Mouse (Mus musculus): ENCODE results near the gene Zc3h15.
A peak's percentile ranks its signal among the peaks of the same experiment; 100 is the strongest.
"Not testable (repeated sequence)": the region's sequence is repeated elsewhere in the genome, so short reads cannot be mapped to it uniquely, and the experiment has no call there.

The Zc3h15 gene

GRCm38 (mm10) chr2:83644276-83645252 is at the start of gene Zc3h15:
Gene Zc3h15, plus strand, starts transcription at chr2:83644435.
- DNase-seq = peak; percentile 97

DNA sequence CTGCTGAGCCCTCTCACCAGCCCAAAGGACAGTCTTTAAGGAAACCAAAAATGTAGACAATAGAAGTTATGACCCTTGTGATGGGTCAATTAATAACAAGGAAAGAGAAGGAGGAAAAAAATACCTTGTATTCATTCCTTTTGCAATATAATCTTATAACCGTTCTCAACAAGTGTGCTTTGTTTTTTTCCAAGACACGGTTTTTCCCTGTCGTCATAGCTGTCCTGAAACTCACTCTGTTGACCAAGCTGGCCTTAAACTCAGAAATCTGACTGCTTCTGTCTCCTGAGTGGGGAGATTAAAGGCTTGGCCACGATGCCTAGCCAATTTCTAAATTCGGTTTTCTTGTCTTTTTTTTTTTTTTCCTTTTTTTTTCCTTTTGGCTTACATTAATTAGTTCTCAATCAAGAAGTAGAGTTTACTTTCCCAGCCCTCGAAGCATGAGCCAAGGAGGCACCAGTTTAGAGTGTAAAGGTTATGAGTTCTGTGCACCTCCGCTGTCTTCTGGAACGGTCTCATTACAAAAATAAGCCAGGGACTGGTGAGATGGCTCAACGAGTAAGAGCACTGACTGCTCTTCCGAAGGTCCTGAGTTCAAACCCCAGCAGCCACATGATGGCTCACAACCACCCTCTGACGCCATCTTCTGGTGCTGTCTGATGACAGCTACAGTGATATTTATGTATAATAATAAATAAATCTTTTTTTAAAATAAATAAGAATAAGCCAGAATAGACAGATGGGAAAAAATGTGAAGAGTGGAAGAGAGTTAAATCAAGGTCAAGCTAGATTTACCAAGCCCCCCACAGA is 23.5 kb upstream of the Zc3h15 start:
- no peak for DNase-seq

- DNase-seq = no peak
These were observed 22.7 kb upstream of the Zc3h15 start for GRCm38 (mm10) chr2:83621511-83621910.

DNA sequence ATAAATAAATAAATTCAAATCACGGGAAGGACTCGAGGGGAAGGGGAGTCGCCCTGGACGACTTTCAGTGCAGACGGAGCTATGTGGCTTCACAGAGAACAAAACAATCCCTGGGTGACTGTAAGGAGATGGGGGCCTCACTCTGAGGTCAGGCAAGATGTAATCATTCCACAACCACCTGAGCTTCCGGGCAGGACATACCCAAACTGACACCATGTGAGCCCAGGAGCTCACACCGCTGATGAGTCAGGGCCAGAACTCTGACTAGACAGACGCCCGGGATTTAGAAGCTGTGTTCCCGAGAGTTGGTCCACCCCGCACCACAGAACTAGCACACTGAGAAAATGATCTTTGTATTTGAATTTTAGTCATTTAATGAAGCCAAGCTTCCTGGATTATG is 21.4 kb upstream of the Zc3h15 start:
- no peak for DNase-seq

DNA sequence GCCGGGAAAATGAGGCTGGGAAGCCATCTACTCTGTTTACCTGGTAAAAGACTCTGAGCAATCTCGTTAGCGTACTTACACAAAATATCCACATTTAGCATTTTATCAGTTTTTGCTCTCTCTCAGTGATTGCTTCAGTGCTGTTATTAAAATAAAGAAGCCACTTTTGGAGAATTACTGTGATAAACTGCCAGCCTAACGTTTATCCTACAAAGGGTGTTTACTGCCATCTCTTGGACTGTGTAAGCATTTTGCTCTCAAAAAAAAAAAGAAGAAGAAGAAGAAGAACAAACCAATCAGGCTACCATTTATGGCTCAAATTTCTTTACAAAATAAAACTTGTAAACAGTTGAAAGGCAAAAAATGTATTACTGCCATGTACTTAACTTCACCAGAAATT is 20.2 kb upstream of the Zc3h15 start:
- DNase-seq = no peak

GRCm38 (mm10) chr2:83625226-83626108 is 18.8 kb upstream of the Zc3h15 start:
- DNase-seq = peak; percentile 91

GRCm38 (mm10) chr2:83626881-83627280 is 17.4 kb upstream of the Zc3h15 start:
- DNase-seq = no peak

GRCm38 (mm10) chr2:83627495-83627894 is 16.7 kb upstream of the Zc3h15 start:
- DNase-seq = no peak

- peak; percentile 13 for DNase-seq
These were observed 16.3 kb upstream of the Zc3h15 start for GRCm38 (mm10) chr2:83627932-83628331.

GRCm38 (mm10) chr2:83641993-83642392 is 2.2 kb upstream of the Zc3h15 start:
- DNase-seq = no peak

DNA sequence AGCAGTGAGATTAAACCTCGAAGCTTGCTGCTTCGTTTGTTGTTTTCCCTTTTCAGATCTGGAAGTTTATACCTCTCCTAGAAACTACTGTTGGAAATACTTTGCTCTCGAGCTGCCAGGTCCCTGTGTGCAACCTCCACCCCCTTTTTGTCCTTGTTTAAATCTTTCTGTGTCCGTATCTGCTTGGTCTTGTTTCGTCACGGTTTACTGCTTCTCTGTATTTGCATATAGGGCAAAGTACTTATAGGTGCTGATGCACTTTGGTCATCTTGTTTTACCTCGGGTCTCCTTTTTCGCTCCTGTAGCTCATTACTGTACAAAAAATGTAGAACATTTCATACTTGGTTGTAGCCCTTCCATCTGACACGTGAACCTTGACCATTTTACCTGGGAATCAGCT is 4.7 kb downstream of the Zc3h15 start:
- DNase-seq = no peak

DNA sequence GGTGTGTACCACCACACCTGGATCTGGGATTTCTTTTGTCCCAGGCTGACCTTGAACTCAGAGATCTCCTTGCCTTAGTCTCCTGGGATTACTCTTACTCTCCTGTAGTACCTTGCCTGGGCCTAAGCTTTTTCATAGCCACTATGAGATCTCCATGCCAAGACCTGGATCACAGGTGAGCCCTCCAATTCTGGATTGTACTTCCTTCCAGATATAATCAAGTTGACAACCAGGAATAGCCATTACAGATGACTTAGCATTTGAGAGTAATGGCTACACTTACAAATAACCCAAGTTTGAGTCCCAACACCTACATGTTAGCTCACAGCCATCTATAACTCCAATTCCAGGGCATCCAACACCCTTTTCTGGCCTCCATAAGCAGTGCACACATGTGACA is 8.4 kb downstream of the Zc3h15 start:
- no peak for DNase-seq

DNA sequence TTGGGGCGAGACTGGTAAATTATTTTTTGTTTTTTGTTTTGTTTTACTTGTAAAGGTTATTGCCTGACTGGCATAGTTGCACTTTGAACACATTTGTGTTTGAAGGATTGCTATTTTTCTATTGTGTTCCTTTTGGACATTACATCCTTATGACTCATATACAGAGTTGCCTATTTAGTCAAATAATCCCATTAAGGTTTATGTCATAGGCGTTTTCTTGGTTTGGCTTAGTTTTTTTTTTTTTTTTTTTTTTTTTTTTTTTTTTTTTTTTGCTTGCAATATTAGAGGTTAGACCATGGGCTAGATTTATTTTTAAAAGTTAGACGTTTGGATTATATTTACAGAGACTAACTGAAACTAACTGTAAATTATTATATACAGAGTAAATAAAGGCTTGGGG is 15.0 kb downstream of the Zc3h15 start:
- no peak for DNase-seq

GRCm38 (mm10) chr2:83660114-83660513 is 15.9 kb downstream of the Zc3h15 start:
- DNase-seq = no peak

DNA sequence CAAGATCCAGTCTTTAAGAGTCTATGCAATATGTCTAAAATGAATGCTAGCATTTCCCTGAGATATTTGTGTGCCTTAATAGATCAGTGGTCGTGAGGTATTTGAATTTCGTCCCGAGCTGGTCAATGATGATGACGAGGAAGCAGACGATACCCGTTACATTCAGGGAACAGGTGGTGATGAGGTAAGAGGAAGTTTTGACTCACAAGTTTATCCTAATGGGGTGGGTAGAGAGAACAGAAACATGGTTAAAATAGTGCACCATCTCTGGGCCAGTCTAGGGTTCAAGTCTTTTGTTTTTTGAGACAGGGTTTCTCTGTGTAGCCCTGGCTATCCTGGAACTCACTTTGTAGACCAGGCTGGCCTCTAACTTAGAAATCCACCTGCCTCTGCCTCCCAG is 17.1 kb downstream of the Zc3h15 start:
- DNase-seq = no peak

GRCm38 (mm10) chr2:83665051-83665450 is 20.8 kb downstream of the Zc3h15 start:
- DNase-seq = not testable (repeated sequence)

- DNase-seq = no peak
These were observed 23.2 kb downstream of the Zc3h15 start for GRCm38 (mm10) chr2:83667430-83667829.

- DNase-seq = no peak
These were observed 23.8 kb downstream of the Zc3h15 start for GRCm38 (mm10) chr2:83668052-83668451.

- peak; percentile 12 for DNase-seq
These were observed 25.8 kb downstream of the Zc3h15 start for GRCm38 (mm10) chr2:83669988-83670387.

DNA sequence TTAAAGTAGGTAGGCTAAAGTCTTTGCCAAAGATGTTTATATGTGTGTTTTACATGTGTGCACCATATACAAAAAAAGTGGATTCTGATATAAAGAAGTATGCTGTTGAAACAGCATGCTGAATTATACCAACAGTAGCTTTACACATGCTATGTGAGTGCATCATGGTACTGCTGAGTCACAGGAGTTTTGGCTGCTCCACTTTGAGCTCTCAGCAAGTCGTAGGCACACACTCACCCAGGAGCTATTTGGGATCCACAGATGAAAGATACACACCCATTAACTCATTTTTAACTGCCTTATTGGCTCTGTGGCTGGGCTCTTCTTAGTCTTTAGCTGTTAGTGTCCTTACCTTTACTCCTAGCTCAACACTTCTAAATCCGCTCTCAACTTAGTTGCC is 27.6 kb downstream of the Zc3h15 start:
- no peak for DNase-seq

DNA sequence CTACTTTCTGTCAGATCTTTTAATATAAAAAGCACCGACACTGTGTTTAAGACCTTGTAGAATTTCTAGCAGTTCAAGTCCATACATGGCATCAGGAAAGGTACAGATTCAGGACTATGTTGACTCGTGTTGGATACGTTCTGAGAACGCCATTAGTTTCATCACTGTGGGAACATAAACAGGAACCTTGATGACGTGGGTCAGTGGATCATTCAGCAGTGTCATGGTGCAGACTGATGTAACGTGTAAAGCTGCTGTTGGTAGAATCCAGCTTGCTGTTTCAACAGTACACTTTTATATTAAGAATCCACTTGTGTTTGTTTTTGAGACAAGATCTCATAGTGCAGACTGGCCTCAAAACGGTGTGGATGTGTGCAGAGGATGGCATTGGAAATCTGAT is 28.8 kb downstream of the Zc3h15 start:
- DNase-seq = no peak

GRCm38 (mm10) chr2:83673843-83674242 is 29.6 kb downstream of the Zc3h15 start:
- no peak for DNase-seq

GRCm38 (mm10) chr2:83674421-83674820 is 30.2 kb downstream of the Zc3h15 start:
- DNase-seq = no peak

All from thymus, postnatal 4 days (tissue).